Mouse (Mus musculus) cerebellum, adult 2 months (tissue): ENCODE results near the gene Coq9. TPM values are rescaled to one million over a fixed set of nuclear protein-coding genes. Genes with fewer than 3 reads are reported as not detected.

Source experiments
- DNase-seq, 2 experiments: peaks; one replicate each; pipeline ENCODE4 v3.0.0; 2021
- H3K27ac ChIP-seq: fragments of 200-500 bp; 2 replicates; pipeline ENCODE4 v1.5.1; 2012; ENCODE audit warnings: low read length, control low read depth, inconsistent platforms; ENCODE audit not compliant: insufficient read depth
- H3K27me3 ChIP-seq: fragments of 200-500 bp; 2 replicates; pipeline ENCODE4 v1.6.1; 2012; ENCODE audit warnings: inconsistent platforms, mild to moderate bottlenecking, low read length, moderate library complexity; ENCODE audit not compliant: control insufficient read depth, insufficient read depth
- H3K4me1 ChIP-seq: fragments of 200-500 bp; 2 replicates; pipeline ENCODE4 v1.6.1; 2011; ENCODE audit warnings: low read length; ENCODE audit not compliant: control insufficient read depth, insufficient read depth
- H3K4me3 ChIP-seq: fragments of 200-500 bp; replicated peaks from 2 replicates; pipeline ENCODE3; 2011; ENCODE audit warnings: mild to moderate bottlenecking, low read depth, low read length, control low read depth; ENCODE audit not compliant: insufficient read depth
- CTCF ChIP-seq: fragments of 200-500 bp; IDR thresholded peaks from 2 replicates; pipeline ENCODE4 v1.5.1; 2011; ENCODE audit warnings: low read depth, mild to moderate bottlenecking, control low read depth, low read length, moderate library complexity, borderline replicate concordance; ENCODE audit not compliant: insufficient read depth
- POLR2A ChIP-seq: fragments of 200-500 bp; IDR thresholded peaks from 2 replicates; pipeline ENCODE4 v1.6.1; 2011; ENCODE audit warnings: low read length, control low read depth, borderline replicate concordance; ENCODE audit not compliant: insufficient read depth
- WGBS: fragments of 180-500 bp; shearing (Covaris S2); methylation state at CpG from one replicate; pipeline ENCODE4 v1.1.7; 2018; 5-methylcytosine and 5-hydroxymethylcytosine counted together
- polyA plus RNA-seq: library from polyadenylated mRNA; depleted of rRNA; stranded (reverse); fragments of >200 nt; gene quantifications from 2 replicates; pipeline ENCODE4 v1.2.3, GENCODE M21; 2012

Gene Coq9
- polyA plus RNA-seq, 1 experiment = 155 TPM

DNA sequence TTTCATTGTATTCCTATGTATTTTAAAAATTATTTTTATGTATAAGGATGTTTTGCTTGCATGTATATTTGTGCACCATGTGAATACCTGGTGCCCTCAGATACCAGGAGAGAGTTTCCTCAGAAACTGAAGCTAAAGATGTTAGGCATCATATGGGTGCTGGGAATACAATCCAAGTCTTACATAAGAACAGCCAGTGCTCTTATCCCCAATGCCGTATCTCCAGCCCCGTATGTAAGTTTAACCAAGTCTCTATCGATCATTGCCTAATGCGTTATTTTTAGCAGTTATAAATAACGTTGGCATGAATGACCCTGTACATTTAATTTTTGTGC, 18.9 kb downstream of the Coq9 start:
- no peak overlapping the region for H3K4me3 ChIP-seq
- no peaks in the 10 kb centered on the region for H3K27me3 ChIP-seq
- TF ChIP-seq POLR2A = no peak
- TF ChIP-seq CTCF = no peak
- 0 out of 2 replicates have a peak, but pooled peaks cover 3% of the 10 kb centered on the region for H3K4me1 ChIP-seq
- no peak for DNase-seq
- WGBS = 8% methylated on average over 5 of the region's 5 CpGs
- H3K27ac ChIP-seq = peak overlapping the region; percentile 2; the same call in 1 of the 2 replicates

- peak within 1 kb of the TSS; percentile 77 for H3K4me3 ChIP-seq
- WGBS = under 1% methylated on average over 68 of the region's 68 CpGs
- DNase-seq = peak; percentile 91 to 95
- H3K27ac ChIP-seq = peak within 1 kb of the TSS; percentile 73
- TF ChIP-seq CTCF = peak; percentile 72
- peak; percentile 82; the same call in 1 of the 2 replicates for TF ChIP-seq POLR2A
- 0 out of 2 replicates have a peak, but pooled peaks cover 3% of the 10 kb centered on the region for H3K4me1 ChIP-seq
- H3K27me3 ChIP-seq = no peaks in the 10 kb centered on the region
These were observed 19.4 kb downstream of the Coq9 start, which contains the start of gene Polr2c for GRCm38 (mm10) chr8:94857346-94858173. TSS of gene Polr2c (plus strand) at chr8:94857450.

GRCm38 (mm10) chr8:94861352-94861910, 23.3 kb downstream of the Coq9 start:
- DNase-seq = peak; percentile 38 to 53
- Histone ChIP-seq H3K27me3 (no peaks in the 10 kb centered on the region), H3K4me1 (0 out of 2 replicates have a peak, but pooled peaks cover 3% of the 10 kb centered on the region), H3K4me3 (no peak overlapping the region), H3K27ac (no peak overlapping the region)
- TF ChIP-seq POLR2A (no peak), CTCF (peak; percentile 55; the same call in 1 of the 2 replicates)
- WGBS = 73% methylated on average over 8 of the region's 8 CpGs

DNA sequence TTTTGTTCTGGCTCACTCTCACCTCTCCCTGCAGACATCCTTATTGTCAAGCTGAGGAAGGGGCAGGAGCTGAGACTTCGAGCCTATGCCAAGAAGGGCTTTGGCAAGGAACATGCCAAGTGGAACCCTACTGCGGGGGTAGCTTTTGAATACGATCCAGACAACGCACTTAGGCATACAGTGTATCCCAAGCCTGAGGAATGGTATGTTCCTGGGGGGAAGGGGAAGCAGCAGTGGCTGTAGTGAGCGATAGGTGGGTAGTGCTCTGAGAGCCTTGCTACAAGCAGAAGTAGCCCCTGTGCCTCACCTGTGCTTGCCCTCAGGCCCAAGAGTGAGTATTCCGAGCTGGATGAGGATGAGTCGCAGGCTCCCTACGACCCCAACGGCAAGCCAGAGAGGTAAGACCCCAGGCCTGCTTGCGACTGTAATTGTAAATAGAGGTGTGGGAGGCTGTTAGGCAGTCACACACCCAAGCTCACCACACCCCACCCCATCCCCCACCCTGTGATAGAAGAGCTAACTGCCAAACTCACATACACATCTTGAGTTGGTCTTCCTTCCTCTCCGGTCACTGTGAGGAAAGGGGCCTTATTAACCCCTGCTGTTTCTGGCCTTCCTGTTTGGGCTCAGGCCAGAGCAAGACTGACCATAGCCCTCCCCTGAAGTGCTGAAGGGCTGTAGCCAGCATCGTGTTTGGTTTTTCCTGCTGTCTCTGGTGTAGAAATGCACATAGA, 24.5 kb downstream of the Coq9 start:
- TF ChIP-seq CTCF = no peak
- no peak for TF ChIP-seq POLR2A
- no peak overlapping the region for H3K27ac ChIP-seq
- H3K4me3 ChIP-seq = no peak overlapping the region
- 71% methylated on average over 12 of the region's 12 CpGs for WGBS
- DNase-seq = no peak
- no peaks in the 10 kb centered on the region for H3K27me3 ChIP-seq
- 0 out of 2 replicates have a peak, but pooled peaks cover 3% of the 10 kb centered on the region for H3K4me1 ChIP-seq

- no peak for DNase-seq
- TF ChIP-seq POLR2A (no peak), CTCF (no peak)
- H3K4me1 ChIP-seq = peaks cover 4% of the 10 kb centered on the region
- no peak overlapping the region for H3K27ac ChIP-seq
- 52% methylated on average over 10 of the region's 10 CpGs for WGBS
- no peak overlapping the region for H3K4me3 ChIP-seq
- no peaks in the 10 kb centered on the region for H3K27me3 ChIP-seq
These were observed 26.0 kb downstream of the Coq9 start for GRCm38 (mm10) chr8:94863897-94864673.

- peaks cover 13% of the 10 kb centered on the region for H3K4me1 ChIP-seq
- no peak overlapping the region for H3K27ac ChIP-seq
- 73% methylated on average over 10 of the region's 10 CpGs for WGBS
- no peak for DNase-seq
- H3K4me3 ChIP-seq = no peak overlapping the region
- TF ChIP-seq POLR2A (no peak), CTCF (no peak)
- H3K27me3 ChIP-seq = no peaks in the 10 kb centered on the region
These were observed 27.2 kb downstream of the Coq9 start for GRCm38 (mm10) chr8:94865292-94865691.

- WGBS = 78% methylated on average over 9 of the region's 9 CpGs
- Histone ChIP-seq H3K27me3 (no peaks in the 10 kb centered on the region), H3K27ac (no peak overlapping the region), H3K4me3 (no peak overlapping the region), H3K4me1 (peaks cover 19% of the 10 kb centered on the region)
- DNase-seq = no peak
- TF ChIP-seq POLR2A (no peak), CTCF (no peak)
These were observed 28.8 kb downstream of the Coq9 start for GRCm38 (mm10) chr8:94866921-94867320.
